Mouse (Mus musculus): ENCODE results near the gene Trmo. TPM values are rescaled to one million over a fixed set of nuclear protein-coding genes. Genes with fewer than 3 reads are reported as not detected.

The Trmo gene
- 41.1 TPM for polyA plus RNA-seq (2017; shearing (Covaris generic))

DNA sequence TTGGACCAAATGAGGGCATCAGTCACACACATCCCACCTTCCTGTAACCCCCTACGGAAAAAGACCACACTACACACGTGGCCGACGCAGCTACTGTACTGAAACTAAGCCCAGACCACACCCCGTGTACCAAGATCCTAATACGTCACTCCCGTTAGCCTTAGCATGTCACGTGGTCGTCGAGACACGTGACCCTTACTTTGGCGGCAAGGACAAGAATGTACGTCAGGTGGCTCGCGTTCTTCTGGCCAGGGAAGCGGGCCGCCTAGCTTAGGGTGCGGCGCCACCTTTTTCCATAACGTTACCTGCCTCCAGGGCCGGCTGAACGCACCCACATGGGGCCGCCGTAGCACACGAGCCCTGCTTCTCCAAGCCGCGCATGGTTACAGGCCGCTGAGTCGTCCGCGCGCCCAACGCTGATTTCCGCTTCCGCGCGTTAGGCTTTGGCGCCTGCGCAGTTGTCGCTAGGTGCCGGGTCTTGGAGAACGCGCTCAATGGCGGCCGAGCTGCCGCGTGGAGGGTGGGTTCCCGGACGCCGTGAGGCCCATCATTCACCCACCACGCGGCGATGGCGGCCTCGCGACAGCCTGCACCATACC, at the start of gene Trmo:
Trmo (minus strand) TSS at position 425 of the 599 bp plus-strand sequence.

DNA sequence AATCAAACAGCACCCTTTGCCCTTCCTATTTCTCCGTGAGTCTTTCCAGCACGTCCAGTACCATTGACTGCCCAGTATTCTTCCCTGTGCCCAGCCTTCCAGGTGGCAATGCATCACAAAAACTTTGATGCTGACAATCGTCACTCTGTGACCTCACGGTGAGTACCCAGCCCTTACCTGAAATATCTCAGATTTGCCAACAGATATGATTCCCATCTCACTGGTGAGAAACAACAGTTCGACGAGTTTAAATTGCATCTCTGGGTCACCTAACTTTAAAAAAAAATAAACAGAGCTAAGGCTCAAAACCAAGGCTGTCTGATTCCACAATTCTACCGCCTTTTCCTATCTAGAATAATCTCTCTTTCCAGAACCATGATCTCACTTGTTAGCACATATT, 24.2 kb upstream of the Trmo start, which contains the start of gene Hemgn:
Hemgn (minus strand) TSS at position 101 of the 400 bp plus-strand sequence.

DNA sequence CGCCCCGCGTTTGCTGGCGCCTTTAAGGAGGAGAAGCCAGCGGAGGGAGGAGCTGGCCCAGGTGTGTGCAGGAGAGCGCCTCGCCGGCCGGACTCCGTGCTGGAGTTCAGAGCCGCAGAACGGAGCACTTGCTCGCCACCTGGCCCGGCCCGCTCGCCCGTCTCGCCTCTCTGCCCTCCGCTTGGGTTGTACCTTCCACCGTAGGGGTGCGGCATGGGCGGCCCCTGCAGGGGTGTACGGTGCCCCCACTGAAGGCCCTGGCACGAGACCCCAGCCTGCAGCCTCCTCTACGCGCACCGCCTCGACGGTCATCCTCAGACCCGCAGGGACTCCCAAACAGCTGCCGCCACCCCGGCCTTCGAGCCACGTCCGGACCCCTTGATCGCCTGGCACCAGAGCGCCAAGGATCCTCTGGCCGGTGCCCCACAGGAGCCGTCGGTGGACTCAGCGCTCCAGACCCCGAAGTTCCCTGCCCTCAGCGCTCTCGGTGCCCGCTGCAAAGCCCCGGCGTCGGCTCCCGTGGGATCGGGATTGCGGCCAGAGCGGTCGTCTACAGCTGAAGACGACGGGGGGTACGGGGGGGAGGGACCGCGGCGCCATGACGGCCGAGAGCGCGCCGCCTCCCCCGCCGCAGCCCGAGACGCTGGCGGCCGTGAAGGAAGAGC, 45.5 kb downstream of the Trmo start, which contains the start of gene Foxe1:
Foxe1 (plus strand) TSS at position 14 of the 665 bp plus-strand sequence.

Other genes with a start within 250 kb of the Trmo start
- gene Xpa, start 193.1 kb downstream of the Trmo start, polyA plus RNA-seq (2017; shearing (Covaris generic)) = 32.1 TPM
- not detected for gene Foxe1, start 45.8 kb downstream of the Trmo start, polyA plus RNA-seq (2017; shearing (Covaris generic))
- gene Hemgn, start 24.1 kb upstream of the Trmo start, polyA plus RNA-seq (2017; shearing (Covaris generic)) = 0.20 TPM
- 136 TPM for gene Anp32b, start 61.5 kb upstream of the Trmo start, polyA plus RNA-seq (2017; shearing (Covaris generic))
- gene Nans, start 99.8 kb upstream of the Trmo start, polyA plus RNA-seq (2017; shearing (Covaris generic)) = 51.9 TPM
- gene Trim14, start 146.7 kb upstream of the Trmo start, polyA plus RNA-seq (2017; shearing (Covaris generic)) = 38.8 TPM
- 12.6 TPM for gene Coro2a, start 212.8 kb upstream of the Trmo start, polyA plus RNA-seq (2017; shearing (Covaris generic))